Mouse (Mus musculus) testis, adult 2 months (tissue): ENCODE measurements at regions not wholly inside any gene's neighbourhood (a gene's known extent, or its start where the extent isn't known, plus 50 kb on each side); places are given as distances from the start of the nearest gene placed in this dataset.

Source experiments
- H3K27ac ChIP-seq: fragments of 200-500 bp; 2 replicates; pipeline ENCODE4 v1.5.1; 2012; ENCODE audit warnings: low read depth, low read length; ENCODE audit not compliant: control insufficient read depth, insufficient read depth
- H3K27me3 ChIP-seq: fragments of 200-500 bp; 2 replicates; pipeline ENCODE4 v1.6.1; 2012; ENCODE audit warnings: mild to moderate bottlenecking, low read length, moderate library complexity; ENCODE audit not compliant: control insufficient read depth, insufficient read depth
- H3K36me3 ChIP-seq: fragments of 200-500 bp; 2 replicates; pipeline ENCODE4 v1.6.1; 2012; ENCODE audit warnings: mild to moderate bottlenecking, low read length; ENCODE audit not compliant: control insufficient read depth, insufficient read depth
- H3K4me1 ChIP-seq: fragments of 200-500 bp; 2 replicates; pipeline ENCODE4 v1.6.1; 2012; ENCODE audit warnings: low read length; ENCODE audit not compliant: control insufficient read depth, insufficient read depth
- H3K4me3 ChIP-seq: fragments of 200-500 bp; 2 replicates; pipeline ENCODE4 v1.5.1; 2012; ENCODE audit warnings: low read depth, mild to moderate bottlenecking, low read length, moderate library complexity, mixed read lengths; ENCODE audit not compliant: control insufficient read depth
- CTCF ChIP-seq: fragments of 200-500 bp; IDR thresholded peaks from 2 replicates; pipeline ENCODE4 v1.5.1; 2012; ENCODE audit warnings: low read depth, mild to moderate bottlenecking, inconsistent platforms, low read length, moderate library complexity; ENCODE audit not compliant: control insufficient read depth, insufficient read depth, insufficient replicate concordance
- POLR2A ChIP-seq: fragments of 200-500 bp; IDR thresholded peaks from 2 replicates; pipeline ENCODE4 v1.6.1; 2012; ENCODE audit warnings: low read depth, mild to moderate bottlenecking, inconsistent platforms, low read length, moderate library complexity; ENCODE audit not compliant: control insufficient read depth

DNA sequence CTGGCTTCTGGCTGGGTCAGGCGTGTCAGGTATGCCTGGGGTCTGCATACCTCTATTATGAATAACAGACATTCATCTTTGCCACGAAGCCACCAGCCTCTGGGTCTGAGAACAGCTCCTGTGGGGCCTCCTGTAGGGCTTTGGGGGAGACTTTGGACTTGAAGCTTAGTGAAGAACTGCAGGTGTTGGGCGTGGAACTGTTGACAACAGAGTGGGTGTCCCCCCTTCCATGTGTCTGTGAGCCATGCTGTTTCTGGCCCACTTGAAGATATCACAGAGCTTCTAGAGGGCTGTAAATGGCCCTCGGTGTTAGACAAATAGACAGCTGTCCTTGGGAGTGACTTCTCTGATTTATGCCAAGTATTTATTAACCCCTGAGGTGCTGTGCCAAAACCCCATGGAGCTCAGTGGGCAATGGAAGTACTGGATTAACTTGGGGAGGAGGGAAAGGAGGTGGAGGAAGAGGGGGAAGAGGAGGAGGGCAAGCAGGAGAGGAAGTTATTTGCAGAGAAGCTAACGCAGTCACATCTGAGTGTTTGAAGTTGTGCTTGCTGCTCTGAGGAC, 450.8 kb upstream of the Kcnab2 start:
- no peak overlapping the region for H3K27ac ChIP-seq
- no peaks in the 10 kb centered on the region for H3K4me1 ChIP-seq
- no peaks in the 10 kb centered on the region for H3K27me3 ChIP-seq
- no peak overlapping the region for H3K4me3 ChIP-seq
- TF ChIP-seq POLR2A = no peak
- TF ChIP-seq CTCF = no peak
- no peaks in the 10 kb centered on the region for H3K36me3 ChIP-seq

DNA sequence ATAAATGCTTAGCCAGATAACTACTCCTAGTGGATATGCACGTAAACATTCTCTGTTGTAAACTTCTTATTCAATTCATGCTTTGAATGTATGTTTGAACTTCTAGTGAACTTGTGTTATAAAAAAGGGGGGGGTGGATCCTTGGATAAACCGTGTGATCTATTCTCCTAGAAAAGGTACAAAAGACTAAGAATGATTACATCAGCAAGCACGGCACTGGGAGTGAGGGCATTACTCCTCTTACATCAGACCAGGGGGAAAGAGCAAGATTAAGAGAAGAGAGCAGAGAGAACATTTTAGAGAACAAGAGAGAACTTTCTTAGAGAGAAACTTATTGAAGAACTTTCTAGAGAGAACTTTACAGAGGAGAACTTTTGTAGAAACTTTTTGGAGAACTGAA, 442.6 kb upstream of the Kcnab2 start:
- Histone ChIP-seq H3K4me3 (no peak overlapping the region), H3K4me1 (no peaks in the 10 kb centered on the region), H3K36me3 (no peaks in the 10 kb centered on the region), H3K27me3 (no peaks in the 10 kb centered on the region), H3K27ac (no peak overlapping the region)
- no peak for TF ChIP-seq CTCF
- no peak for TF ChIP-seq POLR2A

- Histone ChIP-seq H3K4me1 (no peaks in the 10 kb centered on the region), H3K27me3 (no peaks in the 10 kb centered on the region), H3K27ac (no peak overlapping the region), H3K4me3 (no peak overlapping the region), H3K36me3 (no peaks in the 10 kb centered on the region)
- no peak for TF ChIP-seq POLR2A
Observed at GRCm38 (mm10) chr4:152919851-152920250, 442.2 kb upstream of the Kcnab2 start.

DNA sequence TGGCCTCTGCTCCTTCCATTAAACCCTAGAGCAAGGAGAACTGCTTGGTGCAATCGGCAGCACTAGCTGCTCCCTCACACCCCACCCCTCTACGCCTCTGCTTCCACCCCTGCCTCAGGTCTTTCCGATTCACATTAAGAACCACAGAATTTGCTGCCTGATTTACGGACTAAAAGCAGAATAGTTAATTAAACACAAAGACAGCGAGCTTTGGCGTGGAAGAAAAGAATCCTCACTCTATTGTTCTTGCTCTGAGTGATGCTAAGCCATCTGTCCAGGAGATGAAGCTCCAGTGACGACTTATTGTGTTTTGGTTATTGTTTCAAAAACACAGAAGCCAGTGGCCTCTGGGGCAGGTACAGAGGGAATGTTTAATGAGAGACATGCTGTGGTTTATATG, 438.9 kb upstream of the Kcnab2 start:
- Histone ChIP-seq H3K27me3 (no peaks in the 10 kb centered on the region), H3K4me1 (no peaks in the 10 kb centered on the region), H3K27ac (no peak overlapping the region), H3K36me3 (no peaks in the 10 kb centered on the region), H3K4me3 (no peak overlapping the region)
- no peak for TF ChIP-seq CTCF
- TF ChIP-seq POLR2A = no peak

DNA sequence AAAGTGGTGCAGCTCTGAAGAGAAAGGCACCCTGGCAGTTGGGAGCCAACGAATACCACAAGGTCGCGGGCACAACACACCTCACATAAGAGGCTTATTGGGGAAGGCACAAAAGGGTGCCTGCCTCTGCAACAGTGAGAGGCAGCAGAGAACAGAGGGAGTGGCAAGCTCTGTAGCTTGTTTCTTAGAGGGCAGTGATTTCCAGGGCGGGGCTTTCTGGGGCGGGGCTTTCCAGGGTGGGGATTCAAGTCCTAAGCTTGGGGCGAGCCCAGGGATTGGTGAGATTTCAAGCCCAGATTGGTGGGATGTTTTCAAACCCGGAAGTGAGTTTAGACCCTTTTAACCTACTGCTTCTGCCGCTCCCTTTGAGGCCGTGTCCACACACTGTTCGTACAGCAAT, 435.8 kb upstream of the Kcnab2 start:
- Histone ChIP-seq H3K4me1 (no peaks in the 10 kb centered on the region), H3K4me3 (no peak overlapping the region)
- TF ChIP-seq POLR2A = no peak
- TF ChIP-seq CTCF = no peak

GRCm38 (mm10) chr4:152912846-152913245, 435.2 kb upstream of the Kcnab2 start:
- no peaks in the 10 kb centered on the region for H3K4me1 ChIP-seq
- H3K27ac ChIP-seq = no peak overlapping the region
- H3K4me3 ChIP-seq = no peak overlapping the region
- TF ChIP-seq CTCF (no peak), POLR2A (no peak)
- no peaks in the 10 kb centered on the region for H3K27me3 ChIP-seq
- H3K36me3 ChIP-seq = no peaks in the 10 kb centered on the region

More for the DNA sequence above, 435.8 kb upstream of the Kcnab2 start:
- Histone ChIP-seq H3K27me3 (no peaks in the 10 kb centered on the region), H3K36me3 (no peaks in the 10 kb centered on the region), H3K27ac (no peak overlapping the region)

GRCm38 (mm10) chr4:152908235-152908634, 430.6 kb upstream of the Kcnab2 start:
- no peak overlapping the region for H3K4me3 ChIP-seq
- H3K27me3 ChIP-seq = no peaks in the 10 kb centered on the region
- H3K27ac ChIP-seq = no peak overlapping the region
- TF ChIP-seq POLR2A (no peak), CTCF (no peak)
- no peaks in the 10 kb centered on the region for H3K36me3 ChIP-seq
- H3K4me1 ChIP-seq = no peaks in the 10 kb centered on the region

DNA sequence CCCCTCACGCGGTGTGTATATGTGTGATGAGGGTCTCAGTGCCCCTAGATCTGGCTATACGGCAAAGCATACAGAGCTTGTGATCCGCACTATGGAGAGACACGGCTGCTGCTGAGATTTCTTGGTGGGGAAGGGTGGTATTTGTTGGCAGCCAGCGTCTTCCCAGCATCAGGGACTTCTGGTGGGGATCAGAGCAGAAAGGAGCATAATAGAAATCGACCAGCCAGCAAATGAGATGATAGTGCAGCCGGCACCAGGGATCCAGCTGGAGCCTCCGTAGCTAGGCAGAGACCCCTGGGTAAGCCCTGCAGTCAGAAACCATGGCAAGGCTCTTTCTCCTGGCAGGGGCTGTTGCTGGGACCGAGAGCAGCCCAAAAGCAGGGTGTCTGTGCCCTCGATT, 425.2 kb upstream of the Kcnab2 start:
- Histone ChIP-seq H3K27ac (no peak overlapping the region), H3K4me1 (no peaks in the 10 kb centered on the region), H3K27me3 (no peaks in the 10 kb centered on the region), H3K36me3 (no peaks in the 10 kb centered on the region), H3K4me3 (no peak overlapping the region)
- TF ChIP-seq CTCF (no peak), POLR2A (no peak)
